Comparison of ENCODE assay signal across 22 mouse cellular contexts in genomic region chr15:89568114-89568513, GRCm38 (mm10). TPM values are rescaled to one million over a fixed set of nuclear protein-coding genes. Genes with fewer than 3 reads are reported as not detected.
"Had no signal": no experiment of that assay in that cellular context is flagged by ENCODE, and none has a peak within 500 bp of the region (broad histone marks: within the 10 kb centered on the region; RNA-seq: fewer than 3 reads in every experiment).

Gene Acr, plus strand, starts transcription at chr15:89568326.

- H3K27me3 ChIP-seq: neural tube, embryonic 13.5 days; neural tube, embryonic 15.5 days had no signal

- H3K27ac ChIP-seq: midbrain, embryonic 10.5 days; midbrain, embryonic 12.5 days; neural tube, embryonic 13.5 days; neural tube, embryonic 15.5 days had no signal

- H3K4me2 ChIP-seq: lung, embryonic 14.5 days; midbrain, embryonic 12.5 days; neural tube, embryonic 13.5 days; neural tube, embryonic 15.5 days had no signal

- H3K4me3 ChIP-seq: midbrain, embryonic 10.5 days; midbrain, embryonic 12.5 days; myocyte; neural tube, embryonic 13.5 days; neural tube, embryonic 15.5 days had no signal

- H3K4me1 ChIP-seq: midbrain, embryonic 10.5 days; midbrain, embryonic 12.5 days; neural tube, embryonic 13.5 days; neural tube, embryonic 15.5 days had no signal

- H3K9ac ChIP-seq: lung, embryonic 14.5 days; midbrain, embryonic 12.5 days; neural tube, embryonic 13.5 days; neural tube, embryonic 15.5 days had no signal

- H3K9me3 ChIP-seq: midbrain, embryonic 10.5 days; midbrain, embryonic 12.5 days; neural tube, embryonic 13.5 days; neural tube, embryonic 15.5 days had no signal

- DNase-seq: lung, adult 18-20 months; lung, embryonic 14.5 days; lung, postnatal 10 days; lung, postnatal 4 days; midbrain, embryonic 14.5 days; retina, postnatal 1 day; right cerebral cortex, adult 18-20 months; right cerebral cortex, postnatal 25 days; right cerebral cortex, postnatal 4 days; spleen, adult 18-20 months; thymus, adult 18-20 months; thymus, postnatal 14 days; thymus, postnatal 36 days had no signal

- H3K36me3 ChIP-seq: midbrain, embryonic 10.5 days; midbrain, embryonic 12.5 days had no signal

- ATAC-seq: midbrain, embryonic 16.5 days had no signal

RNA-seq across cellular contexts. Expression of gene Acr, which starts in this region (rescaled TPM):
- total RNA-seq: megakaryocyte, adult 5-6 weeks had no signal
- polyA plus RNA-seq: myocyte; stomach, embryonic 16.5 days; thymus, postnatal 0 days had no signal
